Mouse (Mus musculus): ENCODE results near the gene Gm10277.

Gene Gm10277

DNA sequence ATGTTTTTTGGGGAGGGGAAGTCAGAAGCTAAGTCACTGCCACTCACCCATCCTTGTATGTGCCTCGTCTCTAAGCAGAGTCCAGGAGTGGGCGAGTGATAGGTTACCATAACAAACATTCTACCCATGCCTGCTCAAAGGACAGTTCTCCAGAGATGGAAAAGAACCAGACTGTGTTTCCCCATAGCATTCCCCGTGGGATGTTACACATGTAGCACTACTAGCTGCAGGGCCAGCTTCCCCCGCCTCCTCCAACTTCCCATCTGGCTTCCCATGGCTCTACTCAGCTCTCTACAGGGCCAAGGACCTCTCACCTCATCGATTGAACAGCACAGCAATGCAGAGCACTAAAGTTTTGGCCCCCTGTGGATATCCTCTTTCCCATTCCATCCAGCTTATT lies 7.7 kb upstream of the Gm10277 start:
- DNase-seq, result no peak

DNA sequence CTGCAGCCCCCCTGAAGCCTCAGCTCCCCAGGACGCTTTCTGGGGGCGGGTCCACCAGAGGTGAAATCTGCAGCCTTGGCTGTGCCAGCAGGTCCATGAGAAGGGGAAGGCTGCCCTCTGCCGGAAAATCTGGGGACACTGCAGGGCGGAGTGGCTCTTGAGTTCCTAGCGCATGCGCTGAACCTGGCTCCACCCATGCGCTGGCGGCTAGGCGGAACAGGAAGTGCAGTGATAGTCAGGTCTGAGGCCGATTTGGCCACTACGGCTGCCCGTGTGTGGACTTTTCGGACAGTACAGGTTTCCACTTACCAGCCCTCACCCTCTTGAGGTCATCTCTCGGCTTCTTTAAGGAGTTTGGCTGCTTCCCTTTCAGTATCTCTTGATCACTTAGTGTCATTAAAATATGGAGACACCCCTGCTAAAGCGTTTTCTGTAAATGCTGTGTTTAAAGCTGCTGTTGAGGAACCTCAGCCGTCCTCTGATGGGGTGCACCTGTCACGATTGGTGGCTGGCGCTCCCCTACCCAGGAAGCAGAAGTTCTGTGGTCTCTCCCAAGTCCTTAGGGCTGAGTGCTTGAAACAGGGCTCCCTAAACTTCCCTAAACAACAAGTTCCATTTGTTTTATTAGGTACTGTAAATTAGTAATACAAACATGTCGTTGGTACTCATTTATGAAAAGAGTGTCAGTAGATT lies 5.8 kb upstream of the Gm10277 start:
- peak; percentile 98 for DNase-seq

GRCm38 (mm10) chr11:77792566-77792909 lies 5.0 kb upstream of the Gm10277 start:
- no peak for DNase-seq

- DNase-seq, result peak; percentile 50 to 59
Measured at GRCm38 (mm10) chr11:77791752-77792565, 4.4 kb upstream of the Gm10277 start.

- DNase-seq, result no peak
Measured at GRCm38 (mm10) chr11:77791241-77791727, 3.7 kb upstream of the Gm10277 start.

DNA sequence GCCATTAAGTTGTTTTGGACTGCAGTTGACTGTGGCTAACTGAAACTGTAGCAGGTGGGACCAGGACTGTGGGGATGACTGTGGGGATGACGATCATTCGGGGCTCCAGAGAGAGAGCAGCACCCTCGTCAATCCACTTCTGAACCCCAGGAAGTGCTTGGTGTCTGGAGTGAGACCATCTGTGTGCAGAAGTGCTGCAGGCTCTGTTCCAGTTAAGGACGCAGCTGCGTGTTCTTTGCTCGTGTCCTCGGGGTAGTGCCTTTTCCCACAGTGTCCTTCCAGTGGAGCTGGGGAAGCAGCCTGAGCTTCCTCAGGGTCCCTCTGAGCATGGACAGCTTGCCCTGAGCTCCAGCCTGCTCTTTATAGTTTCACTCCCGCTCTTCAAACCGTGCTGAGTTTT lies 2.7 kb upstream of the Gm10277 start:
- no peak for DNase-seq

- no peak for DNase-seq
Measured at GRCm38 (mm10) chr11:77789512-77789911, 2.0 kb upstream of the Gm10277 start.

GRCm38 (mm10) chr11:77785768-77786561 lies 1.6 kb downstream of the Gm10277 start:
- DNase-seq, result no peak

GRCm38 (mm10) chr11:77785396-77785767 lies 2.2 kb downstream of the Gm10277 start:
- no peak for DNase-seq

DNA sequence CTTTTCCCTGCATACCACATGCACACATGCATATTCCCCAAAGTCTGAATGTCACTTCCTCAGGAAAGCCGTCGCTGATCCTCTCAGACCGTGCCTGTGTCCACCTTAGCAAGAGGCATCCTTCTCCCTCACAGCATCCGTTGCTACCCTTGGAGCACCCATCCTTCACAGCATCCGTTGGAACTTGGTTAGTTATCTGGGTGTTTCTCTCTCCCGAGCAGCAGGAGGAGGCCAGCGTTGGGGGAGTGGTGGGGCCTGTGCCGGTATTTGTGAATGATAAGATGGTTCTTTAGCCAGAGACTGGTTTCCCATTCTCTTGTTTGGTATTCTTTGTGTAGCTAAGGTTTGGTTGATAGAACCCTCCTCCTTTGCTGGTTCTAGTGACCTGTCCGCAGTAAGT lies 2.7 kb downstream of the Gm10277 start:
- no peak for DNase-seq

GRCm38 (mm10) chr11:77783747-77784646 lies 3.5 kb downstream of the Gm10277 start:
- peak; percentile 39 to 42 for DNase-seq

DNA sequence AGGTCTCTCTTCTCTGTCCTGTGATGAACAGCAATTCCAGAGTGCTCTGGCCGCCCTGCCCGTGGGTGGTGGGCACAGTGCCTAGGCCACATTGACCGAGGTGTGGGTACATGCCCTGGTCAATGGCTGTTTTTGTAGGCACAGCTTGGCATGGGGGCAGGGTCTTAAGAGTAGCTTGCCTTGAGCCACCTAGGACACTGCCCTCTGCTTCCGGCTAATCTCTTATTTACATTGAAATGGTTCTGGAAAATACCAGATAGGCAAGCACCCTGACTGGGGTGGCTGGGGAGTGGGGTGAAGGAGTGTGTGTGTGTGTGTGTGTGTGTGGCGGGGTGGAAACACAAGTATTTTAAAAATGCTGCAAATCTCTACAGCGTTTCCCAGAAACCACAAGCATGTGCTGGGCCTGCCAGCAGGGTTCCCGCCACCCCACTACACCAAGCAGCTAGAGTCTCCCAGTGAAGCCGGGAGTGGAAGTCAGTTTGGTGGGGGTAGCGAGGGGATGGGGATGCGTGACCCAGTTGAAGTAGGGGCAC lies 4.3 kb downstream of the Gm10277 start:
- no peak for DNase-seq

GRCm38 (mm10) chr11:77782104-77782815 lies 5.3 kb downstream of the Gm10277 start:
- DNase-seq, result no peak

DNA sequence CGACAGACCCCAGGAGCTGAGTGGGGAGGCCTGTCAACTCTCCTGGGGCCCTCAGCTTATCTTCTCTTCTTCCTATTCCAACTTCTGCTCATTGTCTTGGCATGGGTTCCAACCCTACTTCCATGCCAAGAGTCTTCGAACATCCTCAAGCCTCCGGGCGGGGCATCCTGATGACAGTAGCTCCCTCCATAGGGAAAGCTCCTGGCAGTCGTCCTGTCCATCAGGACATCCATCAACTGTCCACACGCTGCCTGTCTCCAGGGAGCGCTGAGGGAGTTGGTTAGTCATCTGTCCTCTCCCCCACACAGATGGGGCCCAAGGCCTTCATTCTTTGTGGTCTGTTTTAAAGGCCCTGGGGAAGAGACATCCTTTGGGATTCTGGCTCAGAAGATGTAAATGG lies 6.5 kb downstream of the Gm10277 start:
- DNase-seq, result no peak

DNA sequence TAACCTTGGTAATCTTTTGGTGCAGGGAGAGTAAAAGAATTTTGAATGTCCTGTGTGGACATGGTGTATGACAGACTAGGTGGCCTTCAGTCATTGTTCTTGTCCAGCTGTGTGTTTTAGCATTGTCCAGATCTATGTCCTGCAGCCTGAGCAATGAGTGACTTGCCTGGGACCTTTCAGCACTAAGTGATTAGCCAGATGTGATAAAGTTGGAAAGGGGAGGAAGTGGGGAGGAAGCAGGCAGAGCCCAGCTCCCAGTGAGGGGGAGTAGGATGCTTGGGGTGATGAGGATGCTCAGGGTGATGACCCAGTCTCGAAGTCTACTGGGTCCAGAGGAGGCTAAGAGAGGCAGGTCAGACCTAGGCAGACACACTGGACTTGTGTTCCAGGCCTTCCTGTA lies 8.3 kb downstream of the Gm10277 start:
- no peak for DNase-seq

DNA sequence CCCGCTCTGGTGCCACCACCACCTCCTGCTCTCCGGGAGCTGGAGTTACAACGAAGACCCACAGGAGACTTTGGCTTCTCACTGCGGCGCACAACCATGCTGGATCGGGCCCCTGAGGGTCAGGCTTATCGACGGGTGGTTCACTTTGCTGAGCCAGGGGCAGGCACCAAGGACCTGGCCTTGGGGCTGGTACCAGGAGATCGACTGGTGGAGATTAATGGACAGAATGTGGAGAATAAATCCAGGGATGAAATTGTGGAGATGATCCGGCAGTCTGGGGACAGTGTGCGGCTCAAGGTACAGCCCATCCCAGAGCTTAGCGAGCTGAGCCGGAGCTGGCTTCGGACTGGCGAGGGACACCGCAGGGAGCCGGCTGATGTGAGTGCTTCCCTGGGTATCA lies 9.6 kb downstream of the Gm10277 start:
- no peak for DNase-seq

DNA sequence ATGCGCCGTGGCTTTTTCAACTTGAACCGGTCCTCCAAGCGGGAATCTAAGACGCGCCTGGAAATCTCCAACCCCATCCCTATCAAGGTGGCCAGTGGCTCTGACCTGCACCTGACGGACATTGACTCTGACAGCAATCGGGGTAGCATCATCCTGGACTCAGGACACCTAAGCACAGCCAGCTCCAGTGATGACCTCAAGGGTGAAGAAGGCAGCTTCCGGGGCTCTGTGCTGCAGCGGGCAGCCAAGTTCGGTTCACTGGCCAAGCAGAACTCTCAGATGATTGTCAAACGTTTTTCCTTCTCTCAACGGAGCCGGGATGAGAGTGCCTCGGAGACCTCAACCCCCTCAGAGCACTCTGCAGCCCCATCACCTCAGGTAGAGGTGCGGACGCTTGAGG lies 10.1 kb downstream of the Gm10277 start:
- no peak for DNase-seq

DNA sequence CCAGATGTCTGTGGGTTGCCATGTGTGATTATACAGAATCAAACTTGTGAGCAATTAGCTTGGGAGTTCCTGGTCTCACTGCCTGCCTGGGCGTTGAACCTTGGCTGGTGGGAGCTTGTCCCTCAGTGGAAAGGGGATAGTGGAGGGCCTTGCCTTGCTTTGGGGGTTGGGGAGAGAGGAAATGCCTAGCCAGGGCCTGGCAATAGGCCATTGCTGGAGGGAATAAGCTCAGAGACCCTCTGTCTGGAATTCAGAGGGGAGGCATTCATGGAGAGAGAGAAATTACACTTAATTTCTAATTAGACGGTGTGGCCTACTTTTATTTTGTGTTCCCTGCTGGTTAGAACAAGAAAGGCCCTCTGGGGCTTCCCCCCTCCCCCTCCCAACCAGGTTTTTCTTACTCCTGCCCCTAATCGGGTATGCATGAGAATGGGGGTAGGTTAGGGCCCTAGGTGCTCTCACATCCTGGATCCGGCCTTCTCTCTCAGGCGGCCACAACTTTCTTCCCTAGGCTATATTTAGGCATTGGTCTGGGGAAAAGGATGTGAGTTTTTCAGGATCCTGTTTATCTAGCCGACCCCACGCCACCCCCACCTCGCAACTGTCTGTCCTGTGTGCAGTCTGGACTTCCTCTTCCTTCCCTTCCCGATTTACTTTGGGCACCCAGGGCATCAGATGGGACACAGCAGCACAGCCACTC lies 11.7 kb downstream of the Gm10277 start:
- no peak for DNase-seq

DNA sequence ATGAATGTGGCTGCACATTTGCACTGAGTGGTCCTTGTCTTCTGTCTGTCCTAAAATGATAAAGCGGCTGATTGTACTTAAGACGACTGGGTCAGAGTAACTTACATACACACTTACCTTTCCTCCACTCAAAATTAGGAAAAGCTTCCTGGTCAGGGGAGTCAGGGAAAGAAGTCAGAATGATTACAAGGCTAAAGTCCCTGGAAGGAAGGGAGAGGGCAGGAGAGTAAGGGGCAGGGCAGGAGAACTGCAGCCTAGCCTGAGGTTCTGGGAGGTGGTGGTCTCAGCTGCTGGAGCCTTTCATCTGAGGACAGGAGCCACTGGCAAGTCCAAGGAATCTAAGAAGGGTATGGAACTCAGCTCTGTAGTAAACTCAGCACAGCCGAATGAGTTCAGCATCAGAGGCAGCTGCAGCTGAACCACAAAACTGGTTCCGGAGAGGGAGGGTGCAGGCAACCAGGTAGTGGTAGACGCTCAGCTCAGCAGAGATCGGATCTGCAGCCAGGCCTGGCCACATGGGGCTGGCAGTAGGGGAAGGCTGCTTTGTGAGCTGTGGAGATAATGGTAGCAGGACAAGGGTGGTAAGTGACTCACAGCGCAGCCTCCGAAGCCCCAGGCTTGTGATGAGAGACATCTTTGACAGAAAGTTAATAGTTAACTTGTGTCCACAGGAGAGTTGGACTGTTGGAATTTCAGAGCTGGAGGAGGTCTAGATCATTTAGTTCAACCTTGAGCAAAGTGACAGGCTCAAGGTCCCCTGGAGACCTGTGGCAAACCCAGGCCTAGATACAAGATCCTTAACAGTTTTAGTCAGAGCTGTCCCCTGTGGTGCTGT lies 15.5 kb downstream of the Gm10277 start:
- DNase-seq, result no peak

DNA sequence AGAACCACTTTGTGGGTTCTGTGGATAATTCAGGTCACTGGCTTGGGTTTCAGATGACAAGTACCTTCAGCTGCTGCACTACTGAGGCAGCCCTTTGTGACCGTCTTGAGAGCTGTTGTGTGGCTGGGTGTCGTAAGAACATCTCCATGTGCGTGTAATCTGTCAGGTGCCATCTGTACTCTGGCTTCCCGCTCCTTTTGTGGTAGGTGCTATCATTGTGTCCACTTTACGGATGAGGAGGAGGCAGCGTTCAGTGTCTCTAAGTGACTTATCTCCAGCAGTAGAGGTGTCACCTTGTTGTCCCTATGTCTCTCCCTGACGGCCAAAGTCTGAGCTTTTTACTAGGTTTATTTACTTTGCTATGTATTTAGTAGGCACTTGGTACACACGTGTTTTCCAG lies 17.2 kb downstream of the Gm10277 start:
- no peak for DNase-seq
